18 mouse cellular contexts compared by ENCODE assay signal in the genomic region with DNA sequence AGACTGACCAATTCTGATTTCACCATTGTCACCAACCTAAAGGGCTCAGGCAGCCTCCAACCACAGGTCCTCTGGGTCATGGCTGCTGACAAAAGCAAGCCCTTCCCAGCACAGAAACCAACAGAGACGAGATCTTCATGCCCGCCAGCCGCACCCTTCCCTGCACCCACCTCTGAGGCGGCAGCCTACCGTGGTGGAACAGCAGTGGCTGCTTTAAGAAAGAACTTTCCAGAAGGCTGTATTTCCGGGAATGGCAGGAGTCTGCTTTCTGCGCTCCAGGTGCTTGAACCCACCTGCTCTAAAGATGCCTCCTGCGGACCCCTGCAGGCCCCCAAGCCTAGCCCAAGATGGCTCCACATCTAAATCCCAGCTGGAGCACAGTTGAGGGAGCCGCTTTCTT. TPM values are rescaled to one million over a fixed set of nuclear protein-coding genes. Genes with fewer than 3 reads are reported as not detected.
DNase-seq lines count a peak whose midpoint lies in the region; ATAC-seq and TF ChIP-seq lines count a peak whose summit lies in the region.
"Had no signal": no experiment of that assay in that cellular context is flagged by ENCODE, and none has a peak within 500 bp of the region (broad histone marks: within the 10 kb centered on the region; RNA-seq: fewer than 3 reads in every experiment).

No protein-coding gene starts in this region.

- no peaks in the 10 kb centered on the region for H3K9me3 ChIP-seq in hindbrain, embryonic 10.5 days
- H3K9me3 ChIP-seq in hindbrain, embryonic 11.5 days (ENCODE audit: control insufficient read depth, low read length) = no peaks in the 10 kb centered on the region
- no peaks in the 10 kb centered on the region for H3K9me3 ChIP-seq in lung, postnatal 0 days (ENCODE audit: low read length)
- H3K9me3 ChIP-seq in intestine, embryonic 16.5 days (ENCODE audit: control insufficient read depth, low read length) = no peaks in the 10 kb centered on the region
- no peaks in the 10 kb centered on the region for H3K9me3 ChIP-seq in stomach, embryonic 16.5 days (replicated peaks; ENCODE audit: control insufficient read depth, low read length)
- H3K9me3 ChIP-seq: midbrain, embryonic 13.5 days; neural tube, embryonic 12.5 days had no signal

- no peak for TF ChIP-seq CTCF in lung, postnatal 0 days (IDR thresholded peaks at IDR 0.05)

- H3K4me1 ChIP-seq in hindbrain, embryonic 10.5 days (replicated peaks) = peaks cover 8% of the 10 kb centered on the region
- no peaks in the 10 kb centered on the region; the same call in 1 of the 2 replicates for H3K4me1 ChIP-seq in hindbrain, embryonic 11.5 days (replicated peaks; ENCODE audit: control insufficient read depth, insufficient read depth, low read length)
- no peaks in the 10 kb centered on the region for H3K4me1 ChIP-seq in lung, postnatal 0 days (ENCODE audit: insufficient read depth, low read depth, low read length)
- H3K4me1 ChIP-seq in intestine, embryonic 16.5 days (ENCODE audit: control insufficient read depth, insufficient read depth, low read length) = peaks cover 15% of the 10 kb centered on the region; the same call in 1 of the 2 replicates
- no peaks in the 10 kb centered on the region; the same call in 1 of the 2 replicates for H3K4me1 ChIP-seq in stomach, embryonic 16.5 days (ENCODE audit: control insufficient read depth, insufficient read depth, low read length)

- no peak overlapping the region for H3K4me2 ChIP-seq in hindbrain, embryonic 11.5 days (replicated peaks; ENCODE audit: low read depth, low read length)
- peak overlapping the region; percentile 56 for H3K4me2 ChIP-seq in lung, postnatal 0 days (replicated peaks; ENCODE audit: low read depth, low read length)
- peak overlapping the region; percentile 22; the same call in 1 of the 2 replicates for H3K4me2 ChIP-seq in intestine, embryonic 16.5 days (ENCODE audit: low read depth, low read length)
- peak overlapping the region; percentile 18 for H3K4me2 ChIP-seq in stomach, embryonic 16.5 days (ENCODE audit: low read depth, low read length)
- H3K4me2 ChIP-seq: hindbrain, embryonic 14.5 days; midbrain, embryonic 13.5 days; neural tube, embryonic 12.5 days had no signal

- DNase-seq in hindbrain, embryonic 10.5 days (ENCODE audit: low spot score) = no peak
- no peak for DNase-seq in hindbrain, embryonic 11.5 days (ENCODE audit: low spot score)
- no peak for DNase-seq in lung, postnatal 0 days (ENCODE audit: low spot score)
- DNase-seq in lung, postnatal 14 days = no peak
- no peak for DNase-seq in left cerebral cortex, postnatal 14 days (ENCODE audit: low spot score in 2 of 2)
- DNase-seq: cerebellum, adult 2 months; heart, adult 2 months; thymus, postnatal 25 days had no signal

- no peak for ATAC-seq in hindbrain, embryonic 11.5 days (ENCODE audit: low FRiP score)
- no peak for ATAC-seq in lung, postnatal 0 days
- ATAC-seq in intestine, embryonic 16.5 days = no peak
- ATAC-seq in stomach, embryonic 16.5 days (ENCODE audit: insufficient read depth, low FRiP score) = no peak
- no peak for ATAC-seq in monocyte, adult 5-6 weeks (replicated peaks; ENCODE audit: insufficient number of reproducible peaks, low FRiP score, low TSS enrichment, poor library complexity, severe bottlenecking)
- ATAC-seq: midbrain, embryonic 13.5 days had no signal

- H3K27me3 ChIP-seq in hindbrain, embryonic 10.5 days (ENCODE audit: insufficient read depth, poor library complexity, severe bottlenecking) = no peaks in the 10 kb centered on the region
- no peaks in the 10 kb centered on the region for H3K27me3 ChIP-seq in hindbrain, embryonic 11.5 days (ENCODE audit: control insufficient read depth, insufficient read depth, low read length)
- H3K27me3 ChIP-seq in lung, postnatal 0 days (replicated peaks; ENCODE audit: insufficient read depth, low read length) = no peaks in the 10 kb centered on the region
- no peaks in the 10 kb centered on the region for H3K27me3 ChIP-seq in intestine, embryonic 16.5 days (replicated peaks; ENCODE audit: control insufficient read depth, insufficient read depth, low read length)
- no peaks in the 10 kb centered on the region for H3K27me3 ChIP-seq in stomach, embryonic 16.5 days (ENCODE audit: control insufficient read depth, insufficient read depth, low read length)
- H3K27me3 ChIP-seq: midbrain, embryonic 13.5 days had no signal

- peak overlapping the region; percentile 72 for H3K27ac ChIP-seq in hindbrain, embryonic 10.5 days
- no peak overlapping the region for H3K27ac ChIP-seq in hindbrain, embryonic 11.5 days (ENCODE audit: low read depth, low read length)
- H3K27ac ChIP-seq in lung, postnatal 0 days (ENCODE audit: low read length) = peak overlapping the region; percentile 97
- H3K27ac ChIP-seq in intestine, embryonic 16.5 days (ENCODE audit: low read length) = peak overlapping the region; percentile 98
- H3K27ac ChIP-seq in stomach, embryonic 16.5 days (ENCODE audit: low read length) = peak overlapping the region; percentile 97
- H3K27ac ChIP-seq: heart, adult 2 months; hindbrain, embryonic 14.5 days; layer of hippocampus, adult 2 months; midbrain, embryonic 13.5 days; neural tube, embryonic 12.5 days had no signal

- intact Hi-C loops in left cerebral cortex, postnatal 14 days (cut with DNase I) = no loop called here

- WGBS in hindbrain, embryonic 10.5 days = 72% methylated on average over 9 of the region's 9 CpGs
- 70% methylated on average over 9 of the region's 9 CpGs for WGBS in hindbrain, embryonic 11.5 days
- WGBS in lung, postnatal 0 days = 55% methylated on average over 9 of the region's 9 CpGs
- whole genome bisulfite sequencing in intestine, embryonic 16.5 days = 51% methylated on average over 9 of the region's 9 CpGs
- 49% methylated on average over 9 of the region's 9 CpGs for WGBS in stomach, embryonic 16.5 days

- H3K4me3 ChIP-seq in hindbrain, embryonic 10.5 days = peak overlapping the region; percentile 31; the same call in 1 of the 2 replicates
- no peak overlapping the region for H3K4me3 ChIP-seq in hindbrain, embryonic 11.5 days (ENCODE audit: low read depth, low read length)
- peak overlapping the region; percentile 43 for H3K4me3 ChIP-seq in lung, postnatal 0 days (ENCODE audit: low read depth, low read length)
- peak overlapping the region; percentile 59 for H3K4me3 ChIP-seq in intestine, embryonic 16.5 days (ENCODE audit: low read length)
- peak overlapping the region; percentile 46 for H3K4me3 ChIP-seq in stomach, embryonic 16.5 days (replicated peaks; ENCODE audit: low read length)
- H3K4me3 ChIP-seq: heart, adult 2 months; layer of hippocampus, adult 2 months; midbrain, embryonic 13.5 days; neural tube, embryonic 12.5 days had no signal

- no peaks in the 10 kb centered on the region for H3K36me3 ChIP-seq in hindbrain, embryonic 10.5 days
- no peaks in the 10 kb centered on the region for H3K36me3 ChIP-seq in hindbrain, embryonic 11.5 days (ENCODE audit: control insufficient read depth, insufficient read depth, low read length)
- H3K36me3 ChIP-seq in lung, postnatal 0 days (ENCODE audit: insufficient read depth, low read length) = no peaks in the 10 kb centered on the region
- H3K36me3 ChIP-seq in intestine, embryonic 16.5 days (ENCODE audit: control insufficient read depth, insufficient read depth, low read length) = no peaks in the 10 kb centered on the region
- no peaks in the 10 kb centered on the region for H3K36me3 ChIP-seq in stomach, embryonic 16.5 days (ENCODE audit: control insufficient read depth, insufficient read depth, low read length)
- H3K36me3 ChIP-seq: midbrain, embryonic 13.5 days; neural tube, embryonic 12.5 days had no signal

- H3K9ac ChIP-seq in hindbrain, embryonic 11.5 days (ENCODE audit: low read depth, low read length) = no peak overlapping the region
- H3K9ac ChIP-seq in lung, postnatal 0 days (replicated peaks; ENCODE audit: low read depth) = peak overlapping the region; percentile 51
- H3K9ac ChIP-seq in intestine, embryonic 16.5 days (ENCODE audit: low read depth, low read length) = peak overlapping the region; percentile 79
- H3K9ac ChIP-seq in stomach, embryonic 16.5 days (ENCODE audit: low read length) = peak overlapping the region; percentile 71
- H3K9ac ChIP-seq: hindbrain, embryonic 14.5 days; midbrain, embryonic 13.5 days; neural tube, embryonic 12.5 days had no signal

- no peak for TF ChIP-seq EP300 in lung, postnatal 0 days (IDR thresholded peaks at IDR 0.05)

RNA-seq across cellular contexts. Expression of a gene that starts 0.4 kb away (rescaled TPM):
- 0.27 and 0.30 TPM in 2 replicates for polyA plus RNA-seq in hindbrain, embryonic 10.5 days (2016; fragmentation: Nextera tagmentation; extraction: Ambion mirVana)
- polyA plus RNA-seq in hindbrain, embryonic 11.5 days (2014; fragmentation: Nextera tagmentation; extraction: Ambion mirVana) = 0.10 TPM in 1 of 2 replicates, not detected in the other
- polyA plus RNA-seq in lung, postnatal 0 days (2015; fragmentation: Nextera tagmentation; extraction: Ambion mirVana) = 2.1 and 2.5 TPM in 2 replicates
- polyA plus RNA-seq in intestine, embryonic 16.5 days (2015; fragmentation: Nextera tagmentation; extraction: Ambion mirVana) = 4.2 and 4.7 TPM in 2 replicates
- 4.6 and 5.0 TPM in 2 replicates for polyA plus RNA-seq in stomach, embryonic 16.5 days (2015; fragmentation: Nextera tagmentation; extraction: Ambion mirVana)
- not detected in 3 replicates for total RNA-seq in monocyte, adult 5-6 weeks (2017)
- not detected for total RNA-seq in left cerebral cortex, postnatal 14 days (2021)
- total RNA-seq: gastrocnemius, adult 18-20 months; heart, adult 2 months; left cerebral cortex, postnatal 25 days had no signal
- polyA plus RNA-seq: C2C12; midbrain, embryonic 13.5 days had no signal

RNA-seq across cellular contexts. Expression of a gene that starts 32.9 kb away (rescaled TPM):
- 1.3 and 1.4 TPM in 2 replicates for polyA plus RNA-seq in hindbrain, embryonic 10.5 days (2016; fragmentation: Nextera tagmentation; extraction: Ambion mirVana)
- 0.74 and 2.4 TPM in 2 replicates for polyA plus RNA-seq in hindbrain, embryonic 11.5 days (2014; fragmentation: Nextera tagmentation; extraction: Ambion mirVana)
- 1.6 and 1.9 TPM in 2 replicates for polyA plus RNA-seq in lung, postnatal 0 days (2015; fragmentation: Nextera tagmentation; extraction: Ambion mirVana)
- polyA plus RNA-seq in intestine, embryonic 16.5 days (2015; fragmentation: Nextera tagmentation; extraction: Ambion mirVana) = 1.0 and 1.4 TPM in 2 replicates
- polyA plus RNA-seq in stomach, embryonic 16.5 days (2015; fragmentation: Nextera tagmentation; extraction: Ambion mirVana) = 2.4 and 3.1 TPM in 2 replicates
- total RNA-seq in monocyte, adult 5-6 weeks (2017) = 29.2 to 74.7 TPM (median 38.4 TPM) in 3 replicates
- total RNA-seq in left cerebral cortex, postnatal 14 days (2021) = under 1 TPM in 1 of 2 experiments, not detected in 1; 0.32 TPM
- total RNA-seq: gastrocnemius, adult 18-20 months; layer of hippocampus, adult 2 months; left cerebral cortex, postnatal 25 days had no signal

RNA-seq across cellular contexts. Expression of a gene that starts 45.2 kb away (rescaled TPM):
- polyA plus RNA-seq in hindbrain, embryonic 10.5 days (2016; fragmentation: Nextera tagmentation; extraction: Ambion mirVana) = 0.30 and 1.3 TPM in 2 replicates
- polyA plus RNA-seq in hindbrain, embryonic 11.5 days (2014; fragmentation: Nextera tagmentation; extraction: Ambion mirVana) = 0.39 and 0.73 TPM in 2 replicates
- polyA plus RNA-seq in lung, postnatal 0 days (2015; fragmentation: Nextera tagmentation; extraction: Ambion mirVana) = 4.9 and 5.2 TPM in 2 replicates
- polyA plus RNA-seq in intestine, embryonic 16.5 days (2015; fragmentation: Nextera tagmentation; extraction: Ambion mirVana) = 0.55 and 0.86 TPM in 2 replicates
- 0.30 and 0.87 TPM in 2 replicates for polyA plus RNA-seq in stomach, embryonic 16.5 days (2015; fragmentation: Nextera tagmentation; extraction: Ambion mirVana)
- total RNA-seq in monocyte, adult 5-6 weeks (2017) = 1.8 to 6.6 TPM (median 5.3 TPM) in 3 replicates
- 1 to 10 TPM in 1 of 2 experiments, under 1 TPM in 1; 0.66 to 1.2 TPM for total RNA-seq in left cerebral cortex, postnatal 14 days (2021)
- total RNA-seq: heart, adult 2 months had no signal

RNA-seq across cellular contexts. Expression of a gene that starts 51.0 kb away (rescaled TPM):
- 62.3 and 72.7 TPM in 2 replicates for polyA plus RNA-seq in hindbrain, embryonic 10.5 days (2016; fragmentation: Nextera tagmentation; extraction: Ambion mirVana)
- polyA plus RNA-seq in hindbrain, embryonic 11.5 days (2014; fragmentation: Nextera tagmentation; extraction: Ambion mirVana) = 44.0 and 44.4 TPM in 2 replicates
- 5.9 and 6.8 TPM in 2 replicates for polyA plus RNA-seq in lung, postnatal 0 days (2015; fragmentation: Nextera tagmentation; extraction: Ambion mirVana)
- polyA plus RNA-seq in intestine, embryonic 16.5 days (2015; fragmentation: Nextera tagmentation; extraction: Ambion mirVana) = 21.4 and 22.3 TPM in 2 replicates
- 26.8 and 32.3 TPM in 2 replicates for polyA plus RNA-seq in stomach, embryonic 16.5 days (2015; fragmentation: Nextera tagmentation; extraction: Ambion mirVana)
- total RNA-seq in monocyte, adult 5-6 weeks (2017) = 5.7 to 20.4 TPM (median 15.4 TPM) in 3 replicates
- 10 to 100 TPM; 28.0 to 28.1 TPM for total RNA-seq in left cerebral cortex, postnatal 14 days (2021)
